Mouse (Mus musculus) stomach, postnatal 0 days (tissue): ENCODE results near the gene Slco2a1.

Experiments used
- CTCF ChIP-seq: IDR thresholded peaks from 2 replicates; pipeline ENCODE4 v1.5.1; 2016; ENCODE audit warnings: antibody characterized with exemption, low read depth, mild to moderate bottlenecking, moderate library complexity
- EP300 ChIP-seq: optimal IDR thresholded peaks from 2 replicates; pipeline ENCODE3; 2016; ENCODE audit warnings: antibody characterized with exemption

DNA sequence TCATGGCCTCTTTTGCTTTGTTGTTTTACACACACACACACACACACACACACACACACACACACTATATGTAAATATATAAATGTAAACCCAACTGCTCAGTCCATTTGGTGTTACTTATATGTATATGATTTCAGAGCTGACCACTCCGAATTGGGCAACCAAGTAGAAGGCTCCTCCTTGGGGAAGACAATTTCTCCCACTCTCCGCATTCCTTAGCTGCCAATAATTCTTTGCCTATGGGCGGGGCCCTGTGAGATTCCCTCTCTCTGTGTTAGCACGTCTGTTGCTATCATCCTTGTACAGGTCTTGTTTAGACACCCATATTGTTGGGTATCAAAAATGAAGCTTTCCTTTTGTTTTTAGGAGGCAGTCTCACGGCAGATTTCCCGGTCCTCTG, 15.8 kb downstream of the Slco2a1 start:
- TF ChIP-seq CTCF (no peak), EP300 (no peak)
